Mouse (Mus musculus): Measurements from ENCODE around the gene Sypl.

- no peak for TF ChIP-seq POLR2A (IDR thresholded peaks at IDR 0.05; ENCODE audit: extremely low read depth, insufficient read depth, low read length)
- no peak for TF ChIP-seq CTCF (IDR thresholded peaks at IDR 0.05; ENCODE audit: extremely low read depth, insufficient read depth, low read length)
These were observed 12.6 kb upstream of the Sypl start for GRCm38 (mm10) chr12:32941141-32941540.
